Mouse (Mus musculus) G1E (cell line): ENCODE data around the gene Moap1. TPM values are rescaled to one million over a fixed set of nuclear protein-coding genes. Genes with fewer than 3 reads are reported as not detected.

Source experiments
- ATAC-seq: 2 replicates; pipeline ENCODE4 v1.8.0; 2016; ENCODE audit warnings: mild to moderate bottlenecking; ENCODE audit not compliant: insufficient number of reproducible peaks, poor library complexity, low FRiP score, severe bottlenecking; ENCODE audit errors: extremely low read depth
- DNase-seq: peaks from one replicate; pipeline ENCODE4 v3.0.0; 2012; ENCODE audit warnings: low spot score
- H3K27me3 ChIP-seq: 2 replicates; pipeline ENCODE4 v1.6.1; 2012; ENCODE audit warnings: mild to moderate bottlenecking, low read length, inconsistent platforms; ENCODE audit not compliant: insufficient read depth
- H3K36me3 ChIP-seq: replicated peaks from 2 replicates; pipeline ENCODE3; 2012; ENCODE audit warnings: mild to moderate bottlenecking, inconsistent platforms
- H3K4me1 ChIP-seq: 2 replicates; pipeline ENCODE4 v1.6.1; 2012; ENCODE audit warnings: low read depth, low read length, inconsistent platforms, mixed read lengths; ENCODE audit not compliant: insufficient read depth
- H3K4me3 ChIP-seq: 2 replicates; pipeline ENCODE4 v1.5.1; 2012; ENCODE audit warnings: low read depth, mild to moderate bottlenecking, inconsistent platforms, low read length, moderate library complexity, mixed read lengths
- H3K9me3 ChIP-seq: replicated peaks from 2 replicates; pipeline ENCODE4 v1.6.1; 2012; ENCODE audit warnings: inconsistent platforms
- CTCF ChIP-seq: IDR thresholded peaks from 2 replicates; pipeline ENCODE4 v1.5.1; 2012; ENCODE audit warnings: low read depth, low read length, inconsistent platforms, mixed read lengths
- GATA1 ChIP-seq: IDR thresholded peaks from 2 replicates; pipeline ENCODE4 v1.6.1; 2012; ENCODE audit warnings: borderline replicate concordance, low read length, inconsistent platforms, mixed read lengths
- GATA2 ChIP-seq: IDR thresholded peaks from 2 replicates; pipeline ENCODE4 v1.6.1; 2012; ENCODE audit warnings: low read depth, low read length, inconsistent platforms, borderline replicate concordance
- POLR2AphosphoS5 ChIP-seq: IDR thresholded peaks from 2 replicates; pipeline ENCODE4 v1.6.1; 2012; ENCODE audit warnings: low read depth, low read length, inconsistent platforms; ENCODE audit not compliant: insufficient replicate concordance
- TAL1 ChIP-seq: conservative IDR thresholded peaks from 2 replicates; pipeline ENCODE4 v1.6.1; 2012; ENCODE audit warnings: low read depth, low read length, inconsistent platforms, mixed read lengths
- polyA plus RNA-seq: library from polyadenylated mRNA; stranded (reverse); fragments of >175 nt; gene quantifications from 2 replicates; pipeline ENCODE4 v1.2.3, GENCODE M21; 2012
- total RNA-seq, 2 experiments: library from RNA; stranded (forward) in 1 of 2; stranded (reverse) in 1 of 2; fragments of 200-1000 nt in 1 of 2; fragments of >200 nt in 1 of 2; fragmentation: Nextera tagmentation in 1 of 2; gene quantifications; 2 replicates each; pipeline ENCODE4 v1.2.3; 2014 to 2017

Moap1 gene
- total and polyA plus RNA-seq, 3 experiments: 3.6 to 41.9 (median 22.3) TPM

- H3K9me3 ChIP-seq: no peaks in the 10 kb centered on the region
- peaks cover 56% of the 10 kb centered on the region for H3K4me1 ChIP-seq
- ATAC-seq (peak; percentile 67), DNase-seq (peak; percentile 57)
- no peak for TF ChIP-seq POLR2AphosphoS5
- TF ChIP-seq TAL1: no peak
- TF ChIP-seq GATA2: no peak
- no peak for TF ChIP-seq CTCF
- no peak for TF ChIP-seq GATA1
- peaks cover 72% of the 10 kb centered on the region for H3K36me3 ChIP-seq
- peak overlapping the region; percentile 78; the same call in 1 of the 2 replicates for H3K4me3 ChIP-seq
- no peaks in the 10 kb centered on the region for H3K27me3 ChIP-seq
Measured at GRCm38 (mm10) chr12:102744839-102745238, 1.4 kb upstream of the Moap1 start.

GRCm38 (mm10) chr12:102743036-102743588 lies 349 bp downstream of the Moap1 start:
- Histone ChIP-seq H3K27me3 (no peaks in the 10 kb centered on the region), H3K9me3 (no peaks in the 10 kb centered on the region), H3K4me1 (peaks cover 48% of the 10 kb centered on the region), H3K4me3 (peak overlapping the region; percentile 78), H3K36me3 (peaks cover 65% of the 10 kb centered on the region)
- ATAC-seq (peak; percentile 9), DNase-seq (no peak)
- no peak for TF ChIP-seq POLR2AphosphoS5
- no peak for TF ChIP-seq CTCF
- TF ChIP-seq GATA2: no peak
- no peak for TF ChIP-seq TAL1
- no peak for TF ChIP-seq GATA1

DNA sequence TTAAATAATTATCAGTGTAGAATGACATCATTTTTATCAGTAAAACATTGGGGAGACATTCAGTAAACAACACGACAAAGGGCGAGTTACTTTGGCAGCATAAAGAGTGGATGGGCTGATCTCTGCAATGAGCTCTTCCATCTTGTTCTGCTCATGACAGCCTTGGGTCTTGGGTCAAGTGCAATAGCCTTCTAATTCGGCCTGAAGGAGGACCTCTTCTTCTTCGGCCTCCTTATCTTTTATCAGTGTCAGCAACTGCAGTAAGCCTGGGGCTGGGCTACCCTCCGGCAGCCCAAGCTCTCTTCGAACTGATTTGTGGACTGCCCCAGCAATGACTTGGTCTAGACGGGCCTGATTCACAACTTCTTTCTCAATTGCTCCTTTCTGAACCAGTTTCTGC lies 1.4 kb downstream of the Moap1 start:
- Histone ChIP-seq H3K27me3 (no peaks in the 10 kb centered on the region), H3K4me1 (peaks cover 43% of the 10 kb centered on the region), H3K36me3 (peaks cover 55% of the 10 kb centered on the region), H3K4me3 (no peak overlapping the region), H3K9me3 (no peaks in the 10 kb centered on the region)
- TF ChIP-seq CTCF (no peak), GATA1 (no peak), TAL1 (no peak), GATA2 (no peak), POLR2AphosphoS5 (no peak)
- no peak for ATAC-seq
- no peak for DNase-seq

GRCm38 (mm10) chr12:102740285-102740684 lies 3.2 kb downstream of the Moap1 start:
- TF ChIP-seq POLR2AphosphoS5 (no peak), GATA2 (no peak)
- DNase-seq (peak; percentile 28), ATAC-seq (no peak)
- Histone ChIP-seq H3K36me3 (peaks cover 44% of the 10 kb centered on the region), H3K4me1 (peaks cover 28% of the 10 kb centered on the region), H3K9me3 (no peaks in the 10 kb centered on the region), H3K27me3 (no peaks in the 10 kb centered on the region), H3K4me3 (no peak overlapping the region)

GRCm38 (mm10) chr12:102739096-102739495 lies 4.4 kb downstream of the Moap1 start:
- no peaks in the 10 kb centered on the region for H3K9me3 ChIP-seq
- H3K4me1 ChIP-seq: peaks cover 18% of the 10 kb centered on the region
- ATAC-seq: no peak
- TF ChIP-seq CTCF: no peak
- TF ChIP-seq GATA2: no peak
- TF ChIP-seq POLR2AphosphoS5: no peak
- TF ChIP-seq GATA1: no peak
- no peak for TF ChIP-seq TAL1
- no peaks in the 10 kb centered on the region for H3K27me3 ChIP-seq
- H3K36me3 ChIP-seq: peaks cover 44% of the 10 kb centered on the region
- H3K4me3 ChIP-seq: no peak overlapping the region
- DNase-seq: no peak

GRCm38 (mm10) chr12:102733381-102733780 lies 10.1 kb downstream of the Moap1 start:
- TF ChIP-seq CTCF (peak; percentile 88), GATA2 (no peak)
- DNase-seq (peak; percentile 57), ATAC-seq (peak; percentile 36)
- H3K4me1 ChIP-seq: peaks cover 25% of the 10 kb centered on the region
- H3K36me3 ChIP-seq: peaks cover 10% of the 10 kb centered on the region
- H3K9me3 ChIP-seq: no peaks in the 10 kb centered on the region
- H3K4me3 ChIP-seq: no peak overlapping the region
- no peaks in the 10 kb centered on the region for H3K27me3 ChIP-seq
